Mouse (Mus musculus): ENCODE data around the gene Dynlt1c.
"Not testable (repeated sequence)": the region's sequence is repeated elsewhere in the genome, so short reads cannot be mapped to it uniquely, and the experiment has no call there.

GRCm38 (mm10) chr17:6632850-6633249 lies 31.4 kb downstream of the Dynlt1c start:
- not testable (repeated sequence) for TF ChIP-seq MAFK (IDR thresholded peaks at IDR 0.05; ENCODE audit: insufficient read depth, low read depth, low read length); ZNF384 (IDR thresholded peaks at IDR 0.05; ENCODE audit: low read depth, low read length); HCFC1 (IDR thresholded peaks at IDR 0.05; ENCODE audit: borderline replicate concordance, insufficient read depth, low read length); ZC3H11A (IDR thresholded peaks at IDR 0.05; ENCODE audit: borderline replicate concordance, low read depth, low read length)
